Mouse (Mus musculus) gastrocnemius, adult 8-10 months (tissue): ENCODE measurements at regions not wholly inside any gene's neighbourhood (a gene's known extent, or its start where the extent isn't known, plus 50 kb on each side); places are given as distances from the start of the nearest gene placed in this dataset.

Source experiments
- DNase-seq, 2 experiments: peaks; one replicate each; pipeline ENCODE4 v3.0.0; 2022; ENCODE audit warnings: low spot score in 2 of 2

- no peak for DNase-seq
These were observed 253.9 kb upstream of the Nsun2 start for GRCm38 (mm10) chr13:69279647-69280046.

- DNase-seq: no peak
These were observed 239.1 kb upstream of the Nsun2 start for GRCm38 (mm10) chr13:69294483-69294882.

- DNase-seq: no peak
These were observed 230.2 kb upstream of the Nsun2 start for GRCm38 (mm10) chr13:69303316-69303715.

GRCm38 (mm10) chr13:69330412-69331000 is 203.0 kb upstream of the Nsun2 start:
- DNase-seq: no peak

- no peak for DNase-seq
These were observed 201.8 kb upstream of the Nsun2 start for GRCm38 (mm10) chr13:69331537-69332435.

GRCm38 (mm10) chr13:69343806-69344205 is 189.7 kb upstream of the Nsun2 start:
- no peak for DNase-seq

- DNase-seq: no peak
These were observed 176.1 kb upstream of the Nsun2 start for GRCm38 (mm10) chr13:69357435-69357834.

- no peak for DNase-seq
These were observed 167.6 kb upstream of the Nsun2 start for GRCm38 (mm10) chr13:69365880-69366490.

- no peak for DNase-seq
These were observed 160.3 kb upstream of the Nsun2 start for GRCm38 (mm10) chr13:69373101-69373815.

- no peak for DNase-seq
These were observed 159.8 kb upstream of the Nsun2 start for GRCm38 (mm10) chr13:69373816-69374142.

- no peak for DNase-seq
These were observed 153.1 kb upstream of the Nsun2 start for GRCm38 (mm10) chr13:69380403-69380802.

GRCm38 (mm10) chr13:69384767-69385166 is 148.8 kb upstream of the Nsun2 start:
- DNase-seq: no peak

- DNase-seq: no peak
These were observed 140.4 kb upstream of the Nsun2 start for GRCm38 (mm10) chr13:69392917-69393827.

GRCm38 (mm10) chr13:69394544-69394943 is 139.0 kb upstream of the Nsun2 start:
- DNase-seq: no peak

- no peak for DNase-seq
These were observed 123.2 kb upstream of the Nsun2 start for GRCm38 (mm10) chr13:69410359-69410758.

GRCm38 (mm10) chr13:69414813-69415212 is 118.7 kb upstream of the Nsun2 start:
- no peak for DNase-seq

GRCm38 (mm10) chr13:69416726-69417125 is 116.8 kb upstream of the Nsun2 start:
- DNase-seq: no peak

GRCm38 (mm10) chr13:69417855-69418478 is 115.6 kb upstream of the Nsun2 start:
- DNase-seq: no peak

GRCm38 (mm10) chr13:69420166-69420565 is 113.4 kb upstream of the Nsun2 start:
- no peak for DNase-seq

GRCm38 (mm10) chr13:69421966-69422365 is 111.6 kb upstream of the Nsun2 start:
- DNase-seq: no peak
